Mouse (Mus musculus): ENCODE measurements around the gene Noct.

DNA sequence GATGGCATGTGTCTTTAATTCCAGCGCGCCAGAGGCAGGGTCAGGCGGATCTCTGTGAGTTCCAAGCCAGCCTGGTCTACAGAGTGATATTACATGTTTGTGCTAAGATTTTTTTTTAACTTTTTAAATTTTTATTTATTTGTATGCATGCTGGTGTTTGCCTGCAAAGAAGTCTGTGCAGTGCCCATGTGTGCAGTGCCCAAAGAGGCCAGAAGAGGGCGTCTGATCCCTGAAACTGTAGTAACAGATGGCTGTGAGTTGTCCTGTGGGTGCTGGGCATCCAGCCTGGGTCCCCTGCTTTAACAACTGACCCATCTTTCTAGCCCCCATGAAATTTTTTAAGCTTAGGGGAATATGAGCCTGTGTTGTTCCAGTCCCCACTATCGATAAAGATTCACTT lies 19.8 kb upstream of the Noct start:
- TF ChIP-seq POLR2A (IDR thresholded peaks at IDR 0.05; ENCODE audit: borderline replicate concordance, extremely low read depth, insufficient read depth, insufficient read length, poor library complexity, severe bottlenecking) = no peak
- peak; percentile 27; the same call in 1 of the 2 replicates for TF ChIP-seq CTCF (IDR thresholded peaks at IDR 0.05; ENCODE audit: borderline replicate concordance, extremely low read depth, insufficient read depth, insufficient read length)
